Mouse (Mus musculus): ENCODE measurements around the gene Cinp.

DNA sequence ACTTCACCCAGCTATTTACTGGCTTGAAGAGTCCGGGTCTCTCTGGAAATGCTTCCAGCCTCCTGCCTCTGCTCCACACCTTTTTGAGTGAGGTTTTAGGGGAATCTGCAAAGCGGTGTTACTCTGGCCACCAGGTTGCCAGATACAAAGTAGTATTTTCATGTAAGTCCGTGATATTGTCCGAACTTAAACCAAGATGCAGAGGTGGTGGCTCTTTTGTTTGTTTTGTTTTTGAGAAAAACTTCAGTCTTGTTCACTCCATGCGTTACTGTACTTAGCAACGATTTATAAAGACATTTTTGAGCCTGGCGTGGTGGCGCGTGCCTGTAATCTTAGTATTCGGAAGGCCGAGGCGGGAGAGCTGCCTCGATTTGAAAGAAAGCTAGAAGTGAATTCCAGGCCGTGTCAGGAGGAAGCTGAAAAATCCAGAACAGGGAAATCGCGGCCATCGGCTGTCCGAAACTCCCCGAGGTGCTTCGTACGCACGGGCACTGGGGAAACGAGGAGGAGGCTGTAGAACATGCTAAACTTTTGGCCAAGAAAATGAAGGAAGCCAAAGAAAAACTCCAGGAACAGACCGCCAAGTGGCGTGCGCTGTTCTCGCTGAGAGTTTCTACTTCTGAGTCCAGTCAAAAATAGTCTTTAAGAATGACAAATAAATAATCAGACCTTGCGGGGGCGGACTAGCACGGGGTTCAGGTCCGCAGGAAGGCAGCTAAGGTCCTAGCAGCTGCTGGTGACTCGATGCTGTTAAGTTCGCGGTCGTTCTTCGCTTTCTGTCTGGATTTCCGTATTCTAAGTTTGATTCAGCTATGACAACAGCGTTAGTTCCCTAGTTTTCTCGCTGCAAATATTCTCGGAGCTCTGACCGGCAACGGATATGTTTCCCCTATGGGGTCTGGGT, 44.5 kb downstream of the Cinp start:
- no peak for TF ChIP-seq POLR2A (IDR thresholded peaks at IDR 0.05; ENCODE audit: insufficient read depth, low read depth, low read length)
- TF ChIP-seq CTCF (IDR thresholded peaks at IDR 0.05; ENCODE audit: insufficient read depth, low read depth, low read length) = no peak
